Mouse (Mus musculus): ENCODE measurements around the gene Grin2b.

The Grin2b gene

GRCm38 (mm10) chr6:136173191-136173896 is at the start of gene Grin2b:
Gene Grin2b (minus strand): TSS chr6:136173511.
- DNase-seq (ENCODE audit: low spot score in 2 of 2), result peak; percentile 72 to 73

- peak in 1 of 2 experiments; percentile 9 for DNase-seq (ENCODE audit: low spot score in 2 of 2)
These were observed 48.6 kb upstream of the Grin2b start for GRCm38 (mm10) chr6:136221894-136222293.

DNA sequence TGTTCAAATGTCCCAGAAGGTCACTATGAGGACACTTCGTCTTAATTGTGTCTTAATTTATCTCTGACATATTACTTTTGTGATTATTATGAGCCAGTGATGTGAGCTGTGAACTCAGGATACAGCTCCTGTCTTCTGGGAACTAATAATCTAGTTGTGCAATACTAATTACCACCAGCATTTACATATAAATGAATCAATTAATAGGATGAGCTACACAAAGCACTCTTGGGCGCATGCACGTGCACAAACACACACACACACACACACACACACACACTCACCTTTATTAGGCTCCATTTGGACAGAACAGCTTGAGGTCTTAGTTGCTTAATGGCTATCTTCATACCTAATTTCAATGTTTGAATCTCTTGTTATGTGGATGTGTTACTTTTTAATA is 37.1 kb upstream of the Grin2b start:
- DNase-seq (ENCODE audit: low spot score in 2 of 2), result no peak

DNA sequence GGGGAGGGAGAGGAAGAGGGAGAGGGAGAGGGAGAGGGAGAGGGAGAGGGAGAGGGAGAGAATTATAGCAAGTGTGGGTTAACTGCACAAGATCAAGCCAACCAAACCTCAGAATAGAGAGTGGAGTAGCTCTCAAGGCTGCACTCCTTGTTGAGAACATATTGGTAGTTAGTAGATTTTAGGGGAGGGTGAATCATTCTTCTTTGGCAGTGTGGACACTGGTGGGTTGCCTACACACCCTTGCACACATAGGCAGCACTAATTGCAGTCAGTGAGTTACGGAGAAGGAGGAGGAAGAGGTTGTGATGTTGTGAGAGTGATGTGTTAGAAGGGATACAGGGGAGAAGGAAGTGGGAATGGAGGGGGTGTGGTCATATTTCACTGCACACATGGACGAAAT is 26.5 kb upstream of the Grin2b start:
- no peak for DNase-seq (ENCODE audit: low spot score in 2 of 2)

- peak in 1 of 2 experiments; percentile 9 for DNase-seq (ENCODE audit: low spot score in 2 of 2)
These were observed 21.3 kb upstream of the Grin2b start for GRCm38 (mm10) chr6:136194616-136195015.

DNA sequence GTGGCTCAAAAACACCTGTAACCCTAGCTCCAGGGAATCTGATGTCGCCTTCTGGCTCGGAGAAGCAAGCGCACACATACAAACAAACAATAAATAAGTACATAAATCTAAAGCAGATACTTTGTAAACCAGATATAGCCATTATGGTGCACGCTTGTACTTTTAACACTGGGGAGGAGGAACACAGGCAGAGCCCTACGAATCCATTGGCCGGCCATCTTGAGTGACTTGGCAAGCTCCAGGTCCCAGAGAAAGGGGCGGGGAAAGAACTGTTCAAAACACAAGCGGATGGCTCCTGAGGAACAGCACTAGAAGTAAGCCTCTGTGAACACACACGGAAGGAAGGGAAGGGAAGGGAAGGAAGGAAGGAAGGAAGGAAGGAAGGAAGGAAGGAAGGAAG is 4.8 kb upstream of the Grin2b start:
- no peak for DNase-seq (ENCODE audit: low spot score in 2 of 2)

GRCm38 (mm10) chr6:136172801-136173190 is 515 bp downstream of the Grin2b start:
- DNase-seq (ENCODE audit: low spot score in 2 of 2), result no peak

DNA sequence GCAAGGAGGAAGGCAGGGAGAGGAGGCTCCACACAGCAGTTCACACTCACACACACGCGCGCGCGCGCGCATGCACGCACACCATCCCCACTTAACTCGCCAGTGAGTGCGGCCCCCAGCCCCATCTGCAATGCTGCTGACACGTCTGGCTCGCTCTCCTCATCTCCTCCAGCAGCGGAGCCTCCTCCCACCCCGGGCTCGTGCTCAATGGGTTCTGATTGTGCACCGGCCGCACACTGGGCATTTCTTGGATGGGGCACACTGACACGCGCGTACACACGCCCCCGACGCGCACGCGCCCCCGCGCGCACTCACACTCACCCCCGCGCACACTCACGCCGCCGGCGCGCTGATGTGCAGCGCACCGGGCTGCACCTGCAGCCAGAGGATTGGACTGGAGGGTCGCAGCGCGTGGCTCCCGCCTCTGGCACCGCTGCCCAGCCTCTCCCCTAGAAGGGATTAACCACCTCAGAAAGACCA is 1.1 kb downstream of the Grin2b start:
- DNase-seq (ENCODE audit: low spot score in 2 of 2), result peak; percentile 80 to 85

DNA sequence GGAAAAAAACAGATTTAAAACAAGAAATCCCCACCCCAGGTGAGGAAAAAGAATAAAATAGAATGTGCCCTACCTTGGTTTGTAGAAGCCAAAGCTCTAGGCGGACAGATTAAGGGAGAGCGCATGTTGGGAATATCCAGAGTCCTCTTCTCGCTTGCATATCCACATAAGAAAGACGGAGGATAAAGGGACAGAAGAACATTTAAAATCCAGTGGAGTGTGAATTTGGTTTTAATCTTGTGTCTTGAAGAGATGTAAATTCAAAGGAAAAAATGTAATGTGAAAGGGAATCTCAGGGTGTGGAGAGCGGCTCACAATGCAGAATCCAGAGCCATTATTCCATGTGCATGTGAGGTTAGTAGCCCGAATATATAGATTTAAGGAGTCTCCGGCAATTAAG is 2.0 kb downstream of the Grin2b start:
- no peak for DNase-seq (ENCODE audit: low spot score in 2 of 2)

GRCm38 (mm10) chr6:136170381-136170780 is 2.9 kb downstream of the Grin2b start:
- no peak for DNase-seq (ENCODE audit: low spot score in 2 of 2)

- DNase-seq (ENCODE audit: low spot score in 2 of 2), result no peak
These were observed 6.0 kb downstream of the Grin2b start for GRCm38 (mm10) chr6:136167361-136167760.

GRCm38 (mm10) chr6:136165443-136166077 is 7.8 kb downstream of the Grin2b start:
- peak in 1 of 2 experiments; percentile 71 for DNase-seq (ENCODE audit: low spot score in 2 of 2)

DNA sequence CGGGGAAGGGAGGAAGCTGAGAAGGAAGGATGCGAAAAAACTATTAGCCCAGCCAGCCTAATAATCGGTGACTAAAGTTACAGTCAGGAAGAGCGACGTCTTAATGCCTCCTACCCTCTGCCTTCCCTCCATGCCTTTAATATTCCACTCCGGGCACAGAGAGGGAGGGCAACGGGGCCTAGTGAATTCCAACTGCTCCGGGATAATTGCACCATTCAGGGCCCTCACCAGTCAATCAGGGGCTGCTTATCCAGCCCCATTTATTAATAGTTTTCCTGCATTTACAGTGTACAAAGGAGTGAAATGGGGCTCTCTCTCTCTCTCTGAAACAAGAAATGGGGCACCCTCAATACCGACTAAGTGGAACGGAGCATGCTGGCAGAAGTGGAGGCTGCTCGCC is 11.2 kb downstream of the Grin2b start:
- no peak for DNase-seq (ENCODE audit: low spot score in 2 of 2)

GRCm38 (mm10) chr6:136153444-136153843 is 19.9 kb downstream of the Grin2b start:
- DNase-seq (ENCODE audit: low spot score in 2 of 2), result no peak

- DNase-seq (ENCODE audit: low spot score in 2 of 2), result no peak
These were observed 23.2 kb downstream of the Grin2b start for GRCm38 (mm10) chr6:136150064-136150463.

GRCm38 (mm10) chr6:136139967-136140366 is 33.3 kb downstream of the Grin2b start:
- no peak for DNase-seq (ENCODE audit: low spot score in 2 of 2)

- DNase-seq (ENCODE audit: low spot score in 2 of 2), result no peak
These were observed 42.9 kb downstream of the Grin2b start for GRCm38 (mm10) chr6:136130456-136130855.

- DNase-seq (ENCODE audit: low spot score in 2 of 2), result no peak
These were observed 50.7 kb downstream of the Grin2b start for GRCm38 (mm10) chr6:136122593-136122992.

DNA sequence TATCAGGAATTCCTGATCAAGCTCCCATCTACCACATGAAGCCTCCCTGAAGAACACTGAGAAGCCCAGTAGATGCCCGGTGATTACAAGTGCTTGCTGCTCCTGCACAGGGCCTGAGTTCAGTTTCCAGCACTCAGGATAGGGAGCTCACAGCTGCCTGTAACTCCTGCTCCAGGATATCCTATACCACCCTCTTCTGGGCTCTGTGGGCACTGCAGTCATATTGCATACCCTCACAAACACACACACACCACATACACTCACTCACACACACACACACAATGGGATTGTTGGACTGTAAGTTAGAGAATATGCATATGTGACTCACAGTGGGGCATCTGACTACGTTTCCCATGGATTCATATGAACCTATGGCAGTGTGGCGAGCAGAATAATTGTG is 55.9 kb downstream of the Grin2b start:
- DNase-seq (ENCODE audit: low spot score in 2 of 2), result no peak

GRCm38 (mm10) chr6:136113639-136114410 is 59.5 kb downstream of the Grin2b start:
- no peak for DNase-seq (ENCODE audit: low spot score in 2 of 2)

DNA sequence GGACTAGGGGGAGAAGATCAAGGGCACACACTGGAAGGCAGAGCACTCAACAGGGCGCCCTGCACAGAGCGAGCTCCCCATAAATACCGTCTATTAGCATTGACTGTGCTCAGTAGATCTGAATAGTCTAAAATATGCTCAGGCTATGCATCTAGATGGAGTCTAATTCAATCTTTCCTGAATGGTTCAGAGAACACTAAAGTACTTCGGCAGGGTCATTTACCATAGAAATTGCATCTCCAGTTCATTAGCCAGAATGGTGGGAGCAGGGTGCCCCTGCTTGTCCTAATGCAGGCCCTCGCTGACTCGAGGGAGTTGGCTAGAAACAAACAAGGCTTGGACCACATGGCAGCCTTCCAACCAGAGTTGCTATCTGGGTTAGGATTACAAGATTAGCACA is 64.1 kb downstream of the Grin2b start:
- no peak for DNase-seq (ENCODE audit: low spot score in 2 of 2)

GRCm38 (mm10) chr6:136108466-136108865 is 64.8 kb downstream of the Grin2b start:
- no peak for DNase-seq (ENCODE audit: low spot score in 2 of 2)

DNA sequence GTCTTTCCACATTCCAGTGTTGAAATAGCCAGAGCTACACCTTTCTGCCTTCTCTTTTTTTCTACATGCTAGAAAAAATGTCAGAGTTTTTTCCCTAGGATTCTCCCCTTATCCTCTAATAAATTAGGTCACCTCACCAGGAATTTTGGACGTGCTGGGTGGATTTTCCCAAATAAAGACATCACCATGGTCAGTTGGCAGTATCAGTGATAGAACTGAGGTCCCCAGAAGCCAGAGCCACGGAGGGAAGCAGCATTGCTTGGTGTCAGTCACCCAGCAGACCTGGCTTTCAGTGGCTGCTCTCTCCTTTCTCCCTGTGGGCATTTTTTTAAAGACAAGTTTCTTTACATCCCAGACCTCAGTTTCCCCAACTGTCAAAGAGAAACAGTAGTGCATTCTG is 68.1 kb downstream of the Grin2b start:
- DNase-seq (ENCODE audit: low spot score in 2 of 2), result no peak

Data from frontal cortex, postnatal 36 days (tissue).